Mouse (Mus musculus) neural tube, embryonic 11.5 days (tissue): ENCODE results near the gene Agap1. TPM values are rescaled to one million over a fixed set of nuclear protein-coding genes. Genes with fewer than 3 reads are reported as not detected.
A peak's percentile ranks its signal among the peaks of the same experiment; 100 is the strongest.

Experiments used
- ATAC-seq: fragments of 200-750 bp; cut with Nextera tagmentation; 2 replicates; pipeline ENCODE4 v1.8.0; 2017; ENCODE audit warnings: moderate number of reproducible peaks, mild to moderate bottlenecking, moderate TSS enrichment, moderate library complexity; ENCODE audit not compliant: insufficient read depth, low FRiP score, low TSS enrichment
- DNase-seq: peaks from one replicate; pipeline ENCODE4 v3.0.0-alpha.2; 2015; ENCODE audit warnings: low spot score
- H3K27ac ChIP-seq: fragments of 300-500 bp; sonication (generic); 2 replicates; pipeline ENCODE4 v1.5.1; 2014; ENCODE audit warnings: low read depth, mild to moderate bottlenecking, low read length
- H3K27me3 ChIP-seq: fragments of 300-500 bp; sonication (generic); 2 replicates; pipeline ENCODE4 v1.6.1; 2014; ENCODE audit warnings: mild to moderate bottlenecking, low read length, mixed read lengths; ENCODE audit not compliant: control insufficient read depth, insufficient read depth
- H3K36me3 ChIP-seq: fragments of 300-500 bp; sonication (generic); 2 replicates; pipeline ENCODE4 v1.6.1; 2014; ENCODE audit warnings: mild to moderate bottlenecking, low read length, moderate library complexity, mixed read lengths; ENCODE audit not compliant: control insufficient read depth, insufficient read depth
- H3K4me1 ChIP-seq: fragments of 300-500 bp; sonication (generic); 2 replicates; pipeline ENCODE4 v1.6.1; 2014; ENCODE audit warnings: low read length, mixed read lengths; ENCODE audit not compliant: control insufficient read depth, insufficient read depth
- H3K4me2 ChIP-seq: fragments of 300-500 bp; sonication (generic); 2 replicates; pipeline ENCODE4 v1.6.1; 2014; ENCODE audit warnings: low read depth, mild to moderate bottlenecking, moderate library complexity
- H3K4me3 ChIP-seq: fragments of 300-500 bp; sonication (generic); 2 replicates; pipeline ENCODE4 v1.5.1; 2014; ENCODE audit warnings: low read depth, low read length
- H3K9ac ChIP-seq: fragments of 300-500 bp; sonication (generic); 2 replicates; pipeline ENCODE4 v1.6.1; 2014; ENCODE audit warnings: mild to moderate bottlenecking, low read length
- H3K9me3 ChIP-seq: fragments of 300-500 bp; sonication (generic); 2 replicates; pipeline ENCODE4 v1.6.1; 2016; ENCODE audit warnings: low read length; ENCODE audit not compliant: control insufficient read depth
- WGBS: fragments of 180-500 bp; shearing (Covaris S2); extraction: QIAGEN DNeasy Blood & Tissue Kit; methylation state at CpG from one replicate; pipeline ENCODE4 v1.1.7; 2014; 5-methylcytosine and 5-hydroxymethylcytosine counted together
- polyA plus RNA-seq: library from polyadenylated mRNA; unstranded; fragments of >200 nt; fragmentation: Nextera tagmentation; extraction: Ambion mirVana; gene quantifications from 2 replicates; pipeline ENCODE4 v1.2.1, GENCODE M21; 2014

Gene Agap1
- polyA plus RNA-seq, 1 experiment from 2014 or later, result 31.1 TPM

DNA sequence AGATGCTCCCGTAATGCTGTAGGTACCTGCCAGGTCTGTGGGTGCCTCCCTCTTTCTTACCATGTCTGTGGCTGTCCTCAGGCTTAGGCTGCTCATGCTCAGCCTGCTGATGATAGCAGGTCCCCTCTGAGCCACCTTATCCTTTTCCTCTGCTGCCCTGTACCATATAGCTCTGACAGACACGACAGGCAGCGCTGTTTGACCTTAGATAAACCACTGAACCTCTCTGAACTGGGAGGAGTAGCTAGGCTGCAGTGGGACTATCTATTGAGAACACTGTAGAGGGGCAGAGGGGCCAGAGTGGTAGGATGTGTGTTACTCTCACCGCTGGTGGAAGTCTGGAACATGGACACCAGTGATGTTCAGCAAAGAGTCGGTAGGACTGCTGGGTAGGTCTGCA lies 211.5 kb downstream of the Agap1 start:
- Histone ChIP-seq H3K4me2 (no peak overlapping the region), H3K27me3 (no peaks in the 10 kb centered on the region), H3K9ac (no peak overlapping the region), H3K4me1 (peaks cover 10% of the 10 kb centered on the region; the same call in 1 of the 2 replicates), H3K36me3 (peaks cover 4% of the 10 kb centered on the region; the same call in 1 of the 2 replicates), H3K4me3 (no peak overlapping the region), H3K9me3 (no peaks in the 10 kb centered on the region), H3K27ac (no peak overlapping the region)
- 90% methylated on average over 5 of the region's 5 CpGs for WGBS
- ATAC-seq, result no peak
- DNase-seq, result no peak

DNA sequence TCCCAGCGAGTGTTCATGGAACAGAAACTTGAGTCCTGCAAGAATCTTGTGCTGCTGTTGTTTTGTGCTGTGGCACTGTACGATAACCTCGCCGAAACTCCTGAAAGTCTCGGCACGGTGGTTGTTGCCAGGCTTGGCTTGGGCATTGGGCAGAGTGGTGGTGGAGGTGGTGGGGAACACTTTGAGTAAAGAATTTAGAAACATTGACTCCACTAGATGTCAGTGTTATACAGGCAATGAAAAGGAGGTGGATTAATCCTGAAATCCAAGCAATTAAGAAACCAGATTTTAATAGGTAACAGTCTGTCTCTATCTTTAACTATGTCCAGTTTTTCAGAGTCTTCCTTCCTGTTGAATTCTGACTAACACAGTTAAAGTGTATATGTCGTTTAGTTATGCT lies 212.8 kb downstream of the Agap1 start:
- no peaks in the 10 kb centered on the region for H3K27me3 ChIP-seq
- H3K4me2 ChIP-seq, result no peak overlapping the region
- H3K9ac ChIP-seq, result no peak overlapping the region
- no peak overlapping the region for H3K4me3 ChIP-seq
- WGBS, result 90% methylated on average over 7 of the region's 7 CpGs
- peaks cover 4% of the 10 kb centered on the region; the same call in 1 of the 2 replicates for H3K36me3 ChIP-seq
- H3K9me3 ChIP-seq, result no peaks in the 10 kb centered on the region
- no peak overlapping the region for H3K27ac ChIP-seq
- DNase-seq (no peak), ATAC-seq (no peak)
- H3K4me1 ChIP-seq, result peaks cover 14% of the 10 kb centered on the region; the same call in 1 of the 2 replicates

DNA sequence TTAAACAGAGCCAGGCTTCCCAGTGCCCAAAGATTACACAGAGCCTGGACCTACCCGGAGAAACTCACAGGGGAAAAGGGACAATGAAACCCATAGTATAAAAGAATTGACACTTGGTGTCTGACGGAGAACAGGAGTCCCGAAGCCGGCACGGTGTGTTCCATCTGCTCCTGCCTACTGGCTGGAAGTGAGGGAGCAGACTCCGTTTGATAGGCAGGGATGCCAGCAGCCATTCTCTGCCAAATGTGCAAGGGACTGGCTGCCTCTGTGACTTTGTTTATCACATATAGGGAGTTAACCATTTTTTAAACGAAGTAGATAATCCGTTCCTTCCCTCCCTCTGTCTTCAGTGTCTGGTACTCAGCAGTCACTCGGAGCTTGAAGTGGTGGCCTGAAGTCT lies 214.0 kb downstream of the Agap1 start:
- no peak for ATAC-seq

DNA sequence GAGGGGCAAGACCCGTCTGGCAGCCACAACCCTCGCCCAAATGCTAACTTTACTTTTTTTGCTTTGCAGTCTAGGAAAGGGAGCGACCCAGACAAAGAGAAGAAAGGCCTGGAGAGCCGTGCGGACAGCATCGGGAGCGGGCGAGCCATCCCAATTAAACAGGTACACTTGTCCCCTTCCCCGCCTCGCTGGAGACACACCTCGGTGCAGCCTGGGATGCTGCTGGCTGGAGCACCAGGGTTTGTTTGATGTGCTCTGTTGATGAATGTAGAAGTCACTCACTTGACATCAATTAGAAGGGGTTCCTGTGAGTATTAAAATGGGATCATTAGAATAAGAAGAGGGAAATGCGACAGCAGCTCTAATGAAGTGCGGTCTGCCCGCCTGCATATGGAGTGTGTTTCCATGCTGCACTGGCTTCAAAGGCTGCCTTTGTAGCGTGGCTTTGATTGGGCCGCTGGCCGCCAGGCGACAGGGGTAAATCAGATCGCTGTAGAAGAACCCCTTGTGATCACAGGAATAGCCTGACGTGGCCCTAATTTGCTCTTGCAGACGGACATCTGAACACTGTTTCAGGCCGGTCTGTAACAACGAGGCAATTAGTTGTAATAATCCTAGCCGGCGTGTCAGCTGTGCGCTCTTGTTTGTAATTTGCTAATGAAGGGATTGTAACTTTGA lies 216.6 kb downstream of the Agap1 start:
- Histone ChIP-seq H3K4me1 (peaks cover 14% of the 10 kb centered on the region; the same call in 1 of the 2 replicates), H3K4me2 (no peak overlapping the region), H3K36me3 (peaks cover 7% of the 10 kb centered on the region; the same call in 1 of the 2 replicates), H3K27ac (peak overlapping the region; percentile 56; the same call in 1 of the 2 replicates), H3K9me3 (no peaks in the 10 kb centered on the region), H3K4me3 (no peak overlapping the region), H3K27me3 (no peaks in the 10 kb centered on the region), H3K9ac (no peak overlapping the region)
- DNase-seq (peak; percentile 65), ATAC-seq (peak; percentile 78; the same call in 1 of the 2 replicates)
- 42% methylated on average over 26 of the region's 26 CpGs for WGBS

More for the DNA sequence above, 214.0 kb downstream of the Agap1 start:
- no peak overlapping the region for H3K9ac ChIP-seq
- no peak overlapping the region for H3K27ac ChIP-seq
- 83% methylated on average over 9 of the region's 9 CpGs for WGBS
- H3K9me3 ChIP-seq, result no peaks in the 10 kb centered on the region
- H3K4me3 ChIP-seq, result no peak overlapping the region
- no peak for DNase-seq
- no peaks in the 10 kb centered on the region for H3K27me3 ChIP-seq
- H3K36me3 ChIP-seq, result peaks cover 8% of the 10 kb centered on the region
- H3K4me2 ChIP-seq, result no peak overlapping the region
- peaks cover 14% of the 10 kb centered on the region; the same call in 1 of the 2 replicates for H3K4me1 ChIP-seq

DNA sequence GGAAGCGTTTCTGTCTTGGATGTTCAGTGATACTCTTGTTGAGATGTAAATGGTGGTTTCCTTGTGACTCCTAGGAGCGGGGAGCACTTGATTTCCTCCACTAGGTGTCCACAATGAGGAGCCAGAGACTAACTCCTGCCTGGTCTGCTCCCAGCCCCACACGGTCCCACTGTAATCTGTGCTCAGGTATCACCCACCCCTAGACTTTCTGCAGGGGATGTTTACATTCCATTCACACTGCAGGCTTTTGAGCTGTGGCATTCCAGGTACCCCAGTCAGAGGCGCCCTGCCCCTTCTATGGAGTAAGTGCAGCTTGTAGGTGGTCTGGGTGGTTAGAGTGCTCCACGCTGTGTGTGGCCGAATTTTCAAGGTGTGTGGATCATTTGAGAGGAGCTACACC lies 218.5 kb downstream of the Agap1 start:
- Histone ChIP-seq H3K27ac (no peak overlapping the region), H3K27me3 (no peaks in the 10 kb centered on the region), H3K4me1 (peaks cover 14% of the 10 kb centered on the region; the same call in 1 of the 2 replicates), H3K9ac (no peak overlapping the region), H3K4me2 (no peak overlapping the region), H3K4me3 (no peak overlapping the region), H3K36me3 (peaks cover 7% of the 10 kb centered on the region; the same call in 1 of the 2 replicates), H3K9me3 (no peaks in the 10 kb centered on the region)
- WGBS, result 88% methylated on average over 6 of the region's 6 CpGs
- no peak for ATAC-seq
- no peak for DNase-seq

DNA sequence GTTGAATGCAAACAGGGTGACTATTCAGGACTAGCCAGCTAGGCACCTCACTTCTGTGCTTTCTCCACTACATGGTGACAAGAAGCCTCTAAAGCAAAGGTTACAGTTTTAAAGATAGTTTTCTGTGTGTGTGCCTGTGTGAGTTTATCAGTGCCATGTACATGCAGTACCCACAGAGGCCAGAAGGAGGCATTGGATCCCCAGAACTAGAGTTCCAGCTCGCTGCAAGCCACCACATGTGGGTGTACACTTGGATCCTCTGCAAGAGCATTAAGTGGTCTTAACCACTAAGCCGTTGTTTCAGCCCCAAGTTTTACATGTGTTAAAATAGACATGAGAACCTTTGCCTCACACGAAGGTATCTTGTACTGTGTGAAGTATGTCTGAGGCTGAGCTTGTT lies 219.1 kb downstream of the Agap1 start:
- H3K4me1 ChIP-seq, result peaks cover 14% of the 10 kb centered on the region; the same call in 1 of the 2 replicates
- peaks cover 7% of the 10 kb centered on the region; the same call in 1 of the 2 replicates for H3K36me3 ChIP-seq
- no peaks in the 10 kb centered on the region for H3K9me3 ChIP-seq
- no peak overlapping the region for H3K4me2 ChIP-seq
- H3K27me3 ChIP-seq, result no peaks in the 10 kb centered on the region
- no peak overlapping the region for H3K4me3 ChIP-seq
- DNase-seq (no peak), ATAC-seq (no peak)
- no peak overlapping the region for H3K9ac ChIP-seq
- no peak overlapping the region for H3K27ac ChIP-seq
- 88% methylated on average over 3 of the region's 3 CpGs for WGBS

DNA sequence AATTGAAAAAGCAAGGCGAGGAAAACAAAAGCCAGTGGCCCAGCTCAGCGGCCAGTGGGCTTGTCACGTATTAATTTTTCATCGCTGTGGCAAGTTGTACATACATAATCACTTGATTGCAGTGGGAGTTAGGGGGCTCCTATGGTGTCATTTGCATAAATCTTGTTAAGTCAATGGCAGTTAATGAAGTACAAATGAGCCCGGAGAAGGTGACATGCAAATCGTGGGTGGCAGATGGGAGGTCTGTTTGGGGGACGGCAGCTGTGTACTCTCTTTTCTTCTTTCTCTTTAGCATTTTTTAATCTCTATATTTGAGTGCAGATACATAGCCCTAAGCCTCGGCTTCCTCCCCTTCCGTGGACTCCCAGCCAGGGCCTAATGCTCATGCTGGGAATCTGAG lies 220.1 kb downstream of the Agap1 start:
- ATAC-seq (no peak), DNase-seq (no peak)
- WGBS, result 69% methylated on average over 9 of the region's 9 CpGs
- H3K36me3 ChIP-seq, result peaks cover 5% of the 10 kb centered on the region; the same call in 1 of the 2 replicates
- H3K27me3 ChIP-seq, result no peaks in the 10 kb centered on the region
- no peak overlapping the region for H3K4me3 ChIP-seq
- H3K27ac ChIP-seq, result no peak overlapping the region
- H3K9ac ChIP-seq, result no peak overlapping the region
- H3K4me2 ChIP-seq, result no peak overlapping the region
- H3K4me1 ChIP-seq, result peaks cover 13% of the 10 kb centered on the region; the same call in 1 of the 2 replicates
- H3K9me3 ChIP-seq, result no peaks in the 10 kb centered on the region

DNA sequence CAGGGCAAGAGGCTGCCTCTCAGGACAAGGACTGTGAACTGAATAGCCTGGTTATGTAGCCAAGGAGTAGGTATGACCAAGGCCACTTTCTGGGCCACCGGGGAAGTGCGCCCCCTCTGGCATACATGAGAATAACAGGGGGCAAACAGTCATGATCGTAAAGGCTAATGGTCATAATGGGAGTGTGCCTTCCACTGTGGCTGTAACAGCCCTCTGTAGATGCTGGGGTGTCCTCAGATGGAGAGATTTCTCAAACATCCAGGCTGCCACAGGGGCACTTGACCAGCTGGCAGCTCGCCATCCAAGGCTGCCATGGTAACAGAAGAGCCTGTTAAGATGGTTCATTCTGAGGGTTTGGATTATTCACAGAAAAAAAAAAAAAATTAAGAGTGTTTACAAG lies 221.8 kb downstream of the Agap1 start:
- H3K27ac ChIP-seq, result no peak overlapping the region
- no peaks in the 10 kb centered on the region for H3K9me3 ChIP-seq
- H3K4me1 ChIP-seq, result peaks cover 3% of the 10 kb centered on the region; the same call in 1 of the 2 replicates
- WGBS, result 63% methylated on average over 4 of the region's 4 CpGs
- no peak overlapping the region for H3K4me3 ChIP-seq
- DNase-seq, result no peak
- H3K27me3 ChIP-seq, result no peaks in the 10 kb centered on the region
- no peak overlapping the region for H3K9ac ChIP-seq
- H3K4me2 ChIP-seq, result no peak overlapping the region
- peaks cover 5% of the 10 kb centered on the region; the same call in 1 of the 2 replicates for H3K36me3 ChIP-seq
- no peak for ATAC-seq

DNA sequence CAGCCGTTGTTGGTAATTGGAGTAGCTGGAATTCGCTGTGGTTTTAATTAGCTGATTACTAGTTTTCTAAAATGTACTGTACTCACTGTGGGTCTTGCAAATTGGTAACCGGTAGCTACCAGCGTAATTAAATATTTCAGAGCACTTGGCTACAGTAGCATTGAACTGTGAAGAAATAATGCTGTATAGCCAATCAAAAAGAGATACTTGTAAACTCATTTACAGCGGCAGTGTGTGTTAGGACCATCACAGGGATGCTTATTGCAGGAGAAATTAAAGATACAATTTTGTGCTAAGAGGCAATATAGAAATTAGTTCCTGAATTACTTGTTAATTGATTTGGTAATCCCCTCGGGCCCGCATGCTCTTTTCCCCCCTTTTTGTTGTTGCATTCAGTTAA lies 226.1 kb downstream of the Agap1 start:
- H3K4me3 ChIP-seq, result no peak overlapping the region
- 91% methylated on average over 7 of the region's 7 CpGs for whole genome bisulfite sequencing
- H3K4me1 ChIP-seq, result no peaks in the 10 kb centered on the region
- H3K36me3 ChIP-seq, result peaks cover 2% of the 10 kb centered on the region; the same call in 1 of the 2 replicates
- no peak overlapping the region for H3K9ac ChIP-seq
- H3K4me2 ChIP-seq, result no peak overlapping the region
- no peak for DNase-seq
- no peaks in the 10 kb centered on the region for H3K9me3 ChIP-seq
- no peak for ATAC-seq
- H3K27me3 ChIP-seq, result no peaks in the 10 kb centered on the region
- no peak overlapping the region for H3K27ac ChIP-seq
